Mouse (Mus musculus): Measurements from ENCODE around the gene Pcsk4.

Gene Pcsk4

GRCm38 (mm10) chr10:80329273-80330081 lies at the start of gene Pcsk4, which contains the start of gene Reep6:
Gene Pcsk4, minus strand, starts transcription at chr10:80329498.
Gene Reep6, plus strand, starts transcription at chr10:80329953.
- DNase-seq (ENCODE audit: low spot score): peak; percentile 91

GRCm38 (mm10) chr10:80377716-80378115 lies 48.4 kb upstream of the Pcsk4 start:
- DNase-seq (ENCODE audit: low spot score): no peak

GRCm38 (mm10) chr10:80376160-80376559 lies 46.9 kb upstream of the Pcsk4 start:
- DNase-seq (ENCODE audit: low spot score): peak; percentile 85

- no peak for DNase-seq (ENCODE audit: low spot score)
These were observed 44.8 kb upstream of the Pcsk4 start for GRCm38 (mm10) chr10:80374063-80374462.

GRCm38 (mm10) chr10:80372706-80373105 lies 43.4 kb upstream of the Pcsk4 start:
- no peak for DNase-seq (ENCODE audit: low spot score)

GRCm38 (mm10) chr10:80371983-80372382 lies 42.7 kb upstream of the Pcsk4 start:
- no peak for DNase-seq (ENCODE audit: low spot score)

- no peak for DNase-seq (ENCODE audit: low spot score)
These were observed 42.2 kb upstream of the Pcsk4 start for GRCm38 (mm10) chr10:80371411-80371966.

- DNase-seq (ENCODE audit: low spot score): no peak
These were observed 40.9 kb upstream of the Pcsk4 start for GRCm38 (mm10) chr10:80369995-80370747.

- no peak for DNase-seq (ENCODE audit: low spot score)
These were observed 39.1 kb upstream of the Pcsk4 start for GRCm38 (mm10) chr10:80368392-80368791.

- no peak for DNase-seq (ENCODE audit: low spot score)
These were observed 38.7 kb upstream of the Pcsk4 start for GRCm38 (mm10) chr10:80367954-80368353.

- DNase-seq (ENCODE audit: low spot score): no peak
These were observed 36.4 kb upstream of the Pcsk4 start for GRCm38 (mm10) chr10:80365736-80366135.

GRCm38 (mm10) chr10:80363734-80364133 lies 34.4 kb upstream of the Pcsk4 start:
- DNase-seq (ENCODE audit: low spot score): no peak

GRCm38 (mm10) chr10:80357994-80358639 lies 28.8 kb upstream of the Pcsk4 start:
- DNase-seq (ENCODE audit: low spot score): no peak

- no peak for DNase-seq (ENCODE audit: low spot score)
These were observed 28.0 kb upstream of the Pcsk4 start for GRCm38 (mm10) chr10:80357336-80357735.

GRCm38 (mm10) chr10:80356737-80357136 lies 27.4 kb upstream of the Pcsk4 start:
- DNase-seq (ENCODE audit: low spot score): no peak

- no peak for DNase-seq (ENCODE audit: low spot score)
These were observed 26.8 kb upstream of the Pcsk4 start, which contains the start of gene Plk5 for GRCm38 (mm10) chr10:80356001-80356682. Gene Plk5, plus strand, starts transcription at chr10:80356459.

- DNase-seq (ENCODE audit: low spot score): no peak
These were observed 26.1 kb upstream of the Pcsk4 start for GRCm38 (mm10) chr10:80355431-80355830.

- no peak for DNase-seq (ENCODE audit: low spot score)
These were observed 23.4 kb upstream of the Pcsk4 start for GRCm38 (mm10) chr10:80352727-80353126.

GRCm38 (mm10) chr10:80351896-80352295 lies 22.6 kb upstream of the Pcsk4 start:
- DNase-seq (ENCODE audit: low spot score): no peak

- DNase-seq (ENCODE audit: low spot score): peak; percentile 76
These were observed 21.0 kb upstream of the Pcsk4 start for GRCm38 (mm10) chr10:80350292-80350691.

- no peak for DNase-seq (ENCODE audit: low spot score)
These were observed 19.7 kb upstream of the Pcsk4 start for GRCm38 (mm10) chr10:80348981-80349380.

All from urinary bladder, postnatal 10 days (tissue).